Mouse (Mus musculus) liver, embryonic 11.5 days (tissue): ENCODE data around the gene Rcsd1. TPM values are rescaled to one million over a fixed set of nuclear protein-coding genes. Genes with fewer than 3 reads are reported as not detected.
A peak's percentile ranks its signal among the peaks of the same experiment; 100 is the strongest.

ENCODE experiments used
- ATAC-seq: fragments of 200-750 bp; cut with Nextera tagmentation; replicated peaks from 2 replicates; pipeline ENCODE4 v1.8.0; 2017; ENCODE audit warnings: moderate number of reproducible peaks, mild to moderate bottlenecking, moderate TSS enrichment, moderate library complexity; ENCODE audit not compliant: low FRiP score
- DNase-seq: peaks from one replicate; pipeline ENCODE4 v3.0.0-alpha.2; 2017; ENCODE audit warnings: low spot score
- H3K27ac ChIP-seq: fragments of 300-500 bp; sonication (generic); 2 replicates; pipeline ENCODE4 v1.5.1; 2014; ENCODE audit warnings: mild to moderate bottlenecking, low read depth, low read length, control low read depth
- H3K27me3 ChIP-seq: fragments of 300-500 bp; sonication (generic); replicated peaks from 2 replicates; pipeline ENCODE4 v1.6.1; 2014; ENCODE audit warnings: low read length, mixed read lengths; ENCODE audit not compliant: control insufficient read depth, insufficient read depth
- H3K36me3 ChIP-seq: fragments of 300-500 bp; sonication (generic); 2 replicates; pipeline ENCODE4 v1.6.1; 2014; ENCODE audit warnings: mild to moderate bottlenecking, low read length, moderate library complexity, mixed read lengths; ENCODE audit not compliant: control insufficient read depth, insufficient read depth
- H3K4me1 ChIP-seq: fragments of 300-500 bp; sonication (generic); replicated peaks from 2 replicates; pipeline ENCODE4 v1.6.1; 2014; ENCODE audit warnings: low read length, mixed read lengths; ENCODE audit not compliant: control insufficient read depth, insufficient read depth
- H3K4me2 ChIP-seq: fragments of 300-500 bp; sonication (generic); 2 replicates; pipeline ENCODE4 v1.6.1; 2014; ENCODE audit warnings: mild to moderate bottlenecking, control low read depth, moderate library complexity
- H3K4me3 ChIP-seq: fragments of 300-500 bp; sonication (generic); 2 replicates; pipeline ENCODE4 v1.5.1; 2014; ENCODE audit warnings: low read depth, low read length, control low read depth
- H3K9ac ChIP-seq: fragments of 300-500 bp; sonication (generic); 2 replicates; pipeline ENCODE4 v1.6.1; 2014; ENCODE audit warnings: low read depth, low read length, control low read depth
- H3K9me3 ChIP-seq: fragments of 300-500 bp; sonication (generic); 2 replicates; pipeline ENCODE4 v1.6.1; 2016; ENCODE audit warnings: low read length, inconsistent platforms, mixed read lengths; ENCODE audit not compliant: control insufficient read depth
- WGBS: fragments of 180-500 bp; shearing (Covaris S2); extraction: QIAGEN DNeasy Blood & Tissue Kit; methylation state at CpG from one replicate; pipeline ENCODE4 v1.1.7; 2014; 5-methylcytosine and 5-hydroxymethylcytosine counted together
- polyA plus RNA-seq: library from polyadenylated mRNA; unstranded; fragments of >200 nt; fragmentation: Nextera tagmentation; extraction: Ambion mirVana; gene quantifications from 2 replicates; pipeline ENCODE4 v1.2.1, GENCODE M21; 2014

Gene Rcsd1
- polyA plus RNA-seq, 1 experiment from 2014 or later, result 17.8 TPM

DNA sequence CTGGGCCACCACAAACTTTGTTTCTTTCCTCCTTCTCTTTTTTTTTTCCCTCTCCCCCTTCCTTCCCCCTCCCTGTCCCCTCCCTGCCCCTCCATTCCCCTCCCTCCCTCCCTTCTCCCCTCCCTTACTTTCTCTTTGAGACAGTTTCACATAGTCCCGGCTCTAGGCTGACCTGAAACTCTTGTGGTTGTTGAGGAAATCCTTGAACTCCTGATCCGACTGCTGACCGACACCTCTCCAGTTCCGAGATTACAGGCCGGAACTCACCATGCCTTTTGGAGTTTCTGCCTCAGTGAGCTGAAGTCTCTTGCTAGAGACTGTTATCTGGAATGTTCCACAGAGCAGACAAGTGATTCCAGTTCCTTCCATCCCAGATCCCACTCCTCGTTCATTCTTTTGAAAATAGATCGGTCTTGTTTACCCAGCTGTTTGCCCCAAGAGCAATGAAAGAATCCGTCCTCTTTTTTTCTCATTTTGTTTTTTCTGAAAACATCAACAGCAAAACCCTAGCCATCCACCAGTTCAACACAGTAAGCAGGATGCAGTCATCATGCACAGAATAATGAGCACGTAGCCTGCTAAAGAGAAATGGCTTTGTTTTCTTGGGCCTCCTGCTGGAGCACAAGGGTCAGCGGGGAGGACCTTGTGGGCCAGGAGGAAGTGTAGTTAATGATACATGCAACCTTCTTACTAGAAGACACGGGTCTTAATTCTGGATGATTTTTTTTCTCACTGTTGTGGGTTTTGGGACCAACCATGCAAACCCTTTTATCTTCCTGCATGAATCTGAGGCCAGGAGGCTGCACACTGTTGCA is 14.9 kb upstream of the Rcsd1 start:
- Histone ChIP-seq H3K4me2 (no peak overlapping the region), H3K27ac (no peak overlapping the region)
- no peak for ATAC-seq

GRCm38 (mm10) chr1:165722531-165723123 is 13.1 kb upstream of the Rcsd1 start:
- H3K36me3 ChIP-seq, result no peaks in the 10 kb centered on the region
- ATAC-seq (no peak), DNase-seq (no peak)
- no peak overlapping the region for H3K27ac ChIP-seq
- H3K27me3 ChIP-seq, result no peaks in the 10 kb centered on the region
- no peaks in the 10 kb centered on the region for H3K9me3 ChIP-seq
- no peak overlapping the region for H3K4me2 ChIP-seq
- peaks cover 11% of the 10 kb centered on the region for H3K4me1 ChIP-seq
- WGBS, result 81% methylated on average over 9 of the region's 9 CpGs
- no peak overlapping the region for H3K4me3 ChIP-seq
- no peak overlapping the region for H3K9ac ChIP-seq

More for the DNA sequence above, 14.9 kb upstream of the Rcsd1 start:
- DNase-seq, result no peak
- H3K36me3 ChIP-seq, result no peaks in the 10 kb centered on the region
- no peaks in the 10 kb centered on the region for H3K9me3 ChIP-seq
- H3K4me3 ChIP-seq, result no peak overlapping the region
- H3K27me3 ChIP-seq, result no peaks in the 10 kb centered on the region
- H3K4me1 ChIP-seq, result no peaks in the 10 kb centered on the region; the same call in 1 of the 2 replicates
- no peak overlapping the region for H3K9ac ChIP-seq
- WGBS, result 54% methylated on average over 11 of the region's 11 CpGs

DNA sequence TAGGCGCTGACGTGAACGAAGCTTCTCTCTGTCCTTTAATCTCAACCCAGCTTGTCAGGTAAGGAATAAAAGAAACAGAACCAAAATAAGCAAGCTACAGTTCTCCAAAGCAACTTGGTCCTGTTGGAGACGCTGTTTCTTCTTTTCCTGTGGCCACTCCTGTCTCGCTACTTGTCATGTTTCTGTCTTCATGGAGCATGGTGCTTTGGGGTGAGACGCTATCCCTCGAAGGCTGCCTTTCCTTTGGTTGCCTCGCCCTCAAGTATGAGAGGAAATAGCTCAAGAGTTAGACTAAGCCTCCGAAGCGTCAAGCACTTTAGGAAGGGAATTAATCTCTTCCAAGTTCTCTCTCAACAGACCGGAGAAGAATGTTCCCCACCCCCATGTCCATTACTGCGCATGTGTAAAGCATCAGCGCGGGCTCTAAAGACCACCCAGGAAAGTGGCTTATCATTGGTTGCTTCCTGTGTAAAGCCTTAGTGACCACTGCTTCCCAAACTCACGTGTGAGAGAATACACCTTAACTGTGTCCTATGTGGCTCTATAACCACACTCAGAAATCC is 9.1 kb upstream of the Rcsd1 start:
- peaks cover 19% of the 10 kb centered on the region for H3K4me1 ChIP-seq
- H3K4me2 ChIP-seq, result peak overlapping the region; percentile 59
- H3K9ac ChIP-seq, result 0 out of 2 replicates have a peak overlapping the region, but pooled peaks have one; percentile 25
- H3K27ac ChIP-seq, result peak overlapping the region; percentile 71
- DNase-seq (no peak), ATAC-seq (no peak)
- peak overlapping the region; percentile 17; the same call in 1 of the 2 replicates for H3K4me3 ChIP-seq
- H3K27me3 ChIP-seq, result no peaks in the 10 kb centered on the region
- WGBS, result 30% methylated on average over 15 of the region's 15 CpGs
- no peaks in the 10 kb centered on the region for H3K9me3 ChIP-seq
- H3K36me3 ChIP-seq, result no peaks in the 10 kb centered on the region

GRCm38 (mm10) chr1:165717711-165718542 is 8.4 kb upstream of the Rcsd1 start:
- peaks cover 21% of the 10 kb centered on the region for H3K4me1 ChIP-seq
- peak overlapping the region; percentile 59 for H3K4me2 ChIP-seq
- peak overlapping the region; percentile 17; the same call in 1 of the 2 replicates for H3K4me3 ChIP-seq
- H3K27me3 ChIP-seq, result no peaks in the 10 kb centered on the region
- ATAC-seq (peak; percentile 66), DNase-seq (no peak)
- no peaks in the 10 kb centered on the region for H3K9me3 ChIP-seq
- no peaks in the 10 kb centered on the region for H3K36me3 ChIP-seq
- H3K27ac ChIP-seq, result peak overlapping the region; percentile 71
- WGBS, result 23% methylated on average over 11 of the region's 11 CpGs
- no peak overlapping the region for H3K9ac ChIP-seq

- WGBS, result 81% methylated on average over 4 of the region's 4 CpGs
- H3K27ac ChIP-seq, result no peak overlapping the region
- no peak overlapping the region for H3K4me3 ChIP-seq
- H3K36me3 ChIP-seq, result no peaks in the 10 kb centered on the region
- no peak for DNase-seq
- no peak overlapping the region for H3K9ac ChIP-seq
- H3K27me3 ChIP-seq, result no peaks in the 10 kb centered on the region
- ATAC-seq, result no peak
- no peaks in the 10 kb centered on the region for H3K9me3 ChIP-seq
- H3K4me1 ChIP-seq, result peaks cover 21% of the 10 kb centered on the region
- no peak overlapping the region for H3K4me2 ChIP-seq
Observed at GRCm38 (mm10) chr1:165716426-165716825, 6.9 kb upstream of the Rcsd1 start.

DNA sequence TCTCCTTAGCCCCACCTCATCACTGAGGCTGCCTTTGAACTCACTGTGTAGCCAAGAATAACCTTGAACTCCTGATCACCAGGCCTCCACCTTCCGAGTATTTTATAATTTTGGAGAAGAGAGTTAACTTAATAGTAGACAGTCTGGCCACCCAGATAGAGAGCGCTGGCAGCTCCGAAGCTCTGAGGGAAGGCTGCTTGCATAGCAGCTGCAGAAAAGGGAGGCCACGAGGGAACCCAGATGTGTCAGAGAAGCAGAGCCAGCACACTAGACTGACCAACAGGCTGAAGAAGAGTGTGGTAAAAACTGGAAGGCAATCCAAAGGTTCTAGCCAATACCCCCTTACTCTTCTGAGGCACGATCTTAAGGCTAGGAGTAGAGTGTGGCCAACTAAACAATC is 4.2 kb upstream of the Rcsd1 start:
- Histone ChIP-seq H3K9me3 (no peaks in the 10 kb centered on the region), H3K36me3 (no peaks in the 10 kb centered on the region), H3K9ac (no peak overlapping the region), H3K4me2 (no peak overlapping the region), H3K27me3 (peaks cover 4% of the 10 kb centered on the region), H3K4me1 (peaks cover 36% of the 10 kb centered on the region), H3K27ac (no peak overlapping the region), H3K4me3 (no peak overlapping the region)
- 81% methylated on average over 5 of the region's 5 CpGs for WGBS
- DNase-seq (no peak), ATAC-seq (no peak)

GRCm38 (mm10) chr1:165711914-165712313 is 2.4 kb upstream of the Rcsd1 start:
- H3K4me1 ChIP-seq, result peaks cover 32% of the 10 kb centered on the region
- DNase-seq (no peak), ATAC-seq (no peak)
- H3K9me3 ChIP-seq, result no peaks in the 10 kb centered on the region
- H3K36me3 ChIP-seq, result no peaks in the 10 kb centered on the region
- H3K4me2 ChIP-seq, result no peak overlapping the region
- WGBS, result 70% methylated on average over 5 of the region's 5 CpGs
- peaks cover 8% of the 10 kb centered on the region for H3K27me3 ChIP-seq
- no peak overlapping the region for H3K9ac ChIP-seq
- H3K4me3 ChIP-seq, result no peak overlapping the region
- H3K27ac ChIP-seq, result no peak overlapping the region

- Histone ChIP-seq H3K4me3 (peak overlapping the region; percentile 70), H3K4me1 (peaks cover 36% of the 10 kb centered on the region), H3K4me2 (peak overlapping the region; percentile 97), H3K9ac (no peak overlapping the region), H3K9me3 (no peaks in the 10 kb centered on the region), H3K36me3 (no peaks in the 10 kb centered on the region), H3K27ac (no peak overlapping the region), H3K27me3 (peaks cover 8% of the 10 kb centered on the region)
- 32% methylated on average over 9 of the region's 9 CpGs for WGBS
- ATAC-seq, result no peak
- DNase-seq, result no peak
Observed at GRCm38 (mm10) chr1:165708686-165709380, 724 bp downstream of the Rcsd1 start.
